Mouse (Mus musculus) ES-E14 (cell line): ENCODE measurements at regions not wholly inside any gene's neighbourhood (a gene's known extent, or its start where the extent isn't known, plus 50 kb on each side); places are given as distances from the start of the nearest gene placed in this dataset.

ENCODE experiments used
- CHD2 ChIP-seq: IDR thresholded peaks from 2 replicates; pipeline ENCODE4 v1.6.1; 2014; ENCODE audit warnings: mild to moderate bottlenecking, low read depth, low read length, inconsistent platforms
- MAFK ChIP-seq: IDR thresholded peaks from 2 replicates; pipeline ENCODE4 v1.6.1; 2014; ENCODE audit warnings: mild to moderate bottlenecking, low read depth, low read length, inconsistent platforms; ENCODE audit not compliant: insufficient read depth

GRCm38 (mm10) chr15:10011289-10012234, 165.5 kb upstream of the Prlr start:
- TF ChIP-seq CHD2, result no peak
- no peak for TF ChIP-seq MAFK
